Mouse (Mus musculus) kidney, adult 2 months (tissue): Measurements from ENCODE around the gene Rnaseh1. TPM values are rescaled to one million over a fixed set of nuclear protein-coding genes. Genes with fewer than 3 reads are reported as not detected.
A peak's percentile ranks its signal among the peaks of the same experiment; 100 is the strongest.

ENCODE experiments used
- DNase-seq: peaks from one replicate; pipeline ENCODE4 v3.0.0; 2021
- H3K27ac ChIP-seq: fragments of 200-500 bp; 2 replicates; pipeline ENCODE4 v1.5.1; 2012; ENCODE audit warnings: low read depth, low read length, control low read depth, inconsistent platforms; ENCODE audit not compliant: insufficient read depth
- H3K27me3 ChIP-seq: fragments of 200-500 bp; replicated peaks from 2 replicates; pipeline ENCODE4 v1.6.1; 2012; ENCODE audit warnings: mild to moderate bottlenecking, moderate library complexity, low read length, inconsistent platforms; ENCODE audit not compliant: control insufficient read depth, insufficient read depth
- H3K36me3 ChIP-seq: fragments of 200-500 bp; 2 replicates; pipeline ENCODE4 v1.6.1; 2012; ENCODE audit warnings: mild to moderate bottlenecking, moderate library complexity, low read length, inconsistent platforms; ENCODE audit not compliant: control insufficient read depth, insufficient read depth
- H3K4me1 ChIP-seq: fragments of 200-500 bp; 2 replicates; pipeline ENCODE4 v1.6.1; 2011; ENCODE audit warnings: low read length; ENCODE audit not compliant: control insufficient read depth, insufficient read depth
- H3K4me3 ChIP-seq: fragments of 200-500 bp; 2 replicates; pipeline ENCODE4 v1.5.1; 2011; ENCODE audit warnings: mild to moderate bottlenecking, low read depth, low read length, control low read depth; ENCODE audit not compliant: insufficient read depth
- CTCF ChIP-seq: fragments of 200-500 bp; conservative IDR thresholded peaks from 2 replicates; pipeline ENCODE4 v1.5.1; 2011; ENCODE audit warnings: low read depth, mild to moderate bottlenecking, control low read depth, low read length, moderate library complexity, mixed read lengths; ENCODE audit not compliant: insufficient read depth, insufficient read length
- POLR2A ChIP-seq: fragments of 200-500 bp; IDR thresholded peaks from one replicate; pipeline ENCODE4 v1.6.1; 2011; ENCODE audit warnings: low read depth, low read length, control low read depth
- WGBS: fragments of 180-500 bp; shearing (Covaris S2); methylation state at CpG from one replicate; pipeline ENCODE4 v1.1.7; 2018; 5-methylcytosine and 5-hydroxymethylcytosine counted together
- polyA plus RNA-seq: library from polyadenylated mRNA; depleted of rRNA; stranded (reverse); fragments of >200 nt; gene quantifications from 2 replicates; pipeline ENCODE4 v1.2.3, GENCODE M21; 2012; rRNA removed

Rnaseh1 gene
- polyA plus RNA-seq, 1 experiment = 9.8 TPM

- 78% methylated on average over 5 of the region's 5 CpGs for WGBS
- Histone ChIP-seq H3K36me3 (no peaks in the 10 kb centered on the region), H3K27ac (no peak overlapping the region), H3K4me1 (0 out of 2 replicates have a peak, but pooled peaks cover 4% of the 10 kb centered on the region), H3K4me3 (no peak overlapping the region), H3K27me3 (no peaks in the 10 kb centered on the region)
- no peak for DNase-seq
- TF ChIP-seq POLR2A (no peak), CTCF (no peak)
Measured at GRCm38 (mm10) chr12:28699086-28699485, 49.7 kb downstream of the Rnaseh1 start.

- Histone ChIP-seq H3K27ac (no peak overlapping the region), H3K4me3 (no peak overlapping the region), H3K4me1 (0 out of 2 replicates have a peak, but pooled peaks cover 6% of the 10 kb centered on the region), H3K27me3 (no peaks in the 10 kb centered on the region), H3K36me3 (no peaks in the 10 kb centered on the region)
- TF ChIP-seq POLR2A (no peak), CTCF (peak; percentile 89)
- WGBS = 15% methylated on average over 6 of the region's 6 CpGs
- DNase-seq = peak; percentile 72
Measured at GRCm38 (mm10) chr12:28699656-28700055, 50.3 kb downstream of the Rnaseh1 start.

GRCm38 (mm10) chr12:28700101-28700511 is 50.7 kb downstream of the Rnaseh1 start:
- no peak for TF ChIP-seq CTCF
- TF ChIP-seq POLR2A = no peak

GRCm38 (mm10) chr12:28700561-28701025 is 51.2 kb downstream of the Rnaseh1 start:
- WGBS = 66% methylated on average over 19 of the region's 19 CpGs
- no peak overlapping the region for H3K27ac ChIP-seq
- no peaks in the 10 kb centered on the region for H3K36me3 ChIP-seq
- DNase-seq = peak; percentile 83
- no peak overlapping the region for H3K4me3 ChIP-seq
- H3K27me3 ChIP-seq = no peaks in the 10 kb centered on the region
- H3K4me1 ChIP-seq = 0 out of 2 replicates have a peak, but pooled peaks cover 7% of the 10 kb centered on the region
- no peak for TF ChIP-seq CTCF

More at GRCm38 (mm10) chr12:28700101-28700511, 50.7 kb downstream of the Rnaseh1 start:
- no peak overlapping the region for H3K4me3 ChIP-seq
- no peaks in the 10 kb centered on the region for H3K36me3 ChIP-seq
- no peaks in the 10 kb centered on the region for H3K27me3 ChIP-seq
- DNase-seq = no peak
- H3K27ac ChIP-seq = no peak overlapping the region
- H3K4me1 ChIP-seq = 0 out of 2 replicates have a peak, but pooled peaks cover 7% of the 10 kb centered on the region
- 50% methylated on average over 3 of the region's 3 CpGs for WGBS

- DNase-seq = no peak
- Histone ChIP-seq H3K4me1 (0 out of 2 replicates have a peak, but pooled peaks cover 7% of the 10 kb centered on the region), H3K27ac (no peak overlapping the region), H3K36me3 (no peaks in the 10 kb centered on the region), H3K27me3 (no peaks in the 10 kb centered on the region), H3K4me3 (no peak overlapping the region)
- no peak for TF ChIP-seq POLR2A
- TF ChIP-seq CTCF = no peak
- WGBS = 77% methylated on average over 11 of the region's 11 CpGs
Measured at GRCm38 (mm10) chr12:28701302-28701701, 51.9 kb downstream of the Rnaseh1 start.

GRCm38 (mm10) chr12:28704381-28704780 is 55.0 kb downstream of the Rnaseh1 start:
- Histone ChIP-seq H3K27ac (no peak overlapping the region), H3K36me3 (no peaks in the 10 kb centered on the region), H3K27me3 (no peaks in the 10 kb centered on the region), H3K4me3 (no peak overlapping the region), H3K4me1 (0 out of 2 replicates have a peak, but pooled peaks cover 2% of the 10 kb centered on the region)
- TF ChIP-seq CTCF (peak; percentile 27; the same call in 1 of the 2 replicates), POLR2A (no peak)
- DNase-seq = peak; percentile 15
- WGBS = 27% methylated on average over 12 of the region's 12 CpGs

GRCm38 (mm10) chr12:28705204-28705603 is 55.8 kb downstream of the Rnaseh1 start:
- Histone ChIP-seq H3K36me3 (no peaks in the 10 kb centered on the region), H3K4me3 (no peak overlapping the region), H3K4me1 (0 out of 2 replicates have a peak, but pooled peaks cover 2% of the 10 kb centered on the region), H3K27ac (no peak overlapping the region), H3K27me3 (no peaks in the 10 kb centered on the region)
- TF ChIP-seq CTCF (no peak), POLR2A (no peak)
- WGBS = 83% methylated on average over 6 of the region's 6 CpGs
- no peak for DNase-seq

- TF ChIP-seq POLR2A = no peak
- no peak for TF ChIP-seq CTCF
- H3K4me1 ChIP-seq = 0 out of 2 replicates have a peak, but pooled peaks cover 2% of the 10 kb centered on the region
Measured at GRCm38 (mm10) chr12:28708154-28708553, 58.8 kb downstream of the Rnaseh1 start.

More at GRCm38 (mm10) chr12:28708154-28708553, 58.8 kb downstream of the Rnaseh1 start:
- Histone ChIP-seq H3K27me3 (no peaks in the 10 kb centered on the region), H3K4me3 (no peak overlapping the region), H3K36me3 (no peaks in the 10 kb centered on the region), H3K27ac (no peak overlapping the region)
- DNase-seq = no peak
- 75% methylated on average over 4 of the region's 4 CpGs for WGBS

Other genes with a start within 250 kb of the Rnaseh1 start
- gene Dcdc2c, start 97.2 kb upstream of the Rnaseh1 start, polyA plus RNA-seq = not detected in 2 replicates
- gene Allc, start 67.1 kb upstream of the Rnaseh1 start, polyA plus RNA-seq = 0.13 TPM in 1 of 2 replicates, not detected in the other
- 1.6 and 1.7 TPM in 2 replicates for gene Colec11, start 26.2 kb upstream of the Rnaseh1 start, polyA plus RNA-seq
- 212 and 286 TPM in 2 replicates for gene Rps7, start 13.6 kb upstream of the Rnaseh1 start, polyA plus RNA-seq
- gene Adi1, start 25.6 kb downstream of the Rnaseh1 start, polyA plus RNA-seq = 35.2 and 53.9 TPM in 2 replicates
- 30.1 and 30.6 TPM in 2 replicates for gene Trappc12, start 100.9 kb downstream of the Rnaseh1 start, polyA plus RNA-seq
- gene Eipr1, start 102.2 kb downstream of the Rnaseh1 start, polyA plus RNA-seq = 25.9 and 29.4 TPM in 2 replicates